Mouse (Mus musculus) adrenal gland, postnatal 4 days (tissue): ENCODE results near the gene Gprin1. TPM values are rescaled to one million over a fixed set of nuclear protein-coding genes. Genes with fewer than 3 reads are reported as not detected.

Experiments
- DNase-seq, 2 experiments: peaks; one replicate each; pipeline ENCODE4 v3.0.0; 2021 to 2022; ENCODE audit warnings: low spot score in 2 of 2, mixed read lengths in 2 of 2
- total RNA-seq, 2 experiments: library from RNA; stranded (reverse); gene quantifications; 2 replicates each; pipeline ENCODE4 v1.2.3; 2021

The Gprin1 gene
- total RNA-seq, 2 experiments from 2014 or later: 10.4 to 10.5 TPM

DNA sequence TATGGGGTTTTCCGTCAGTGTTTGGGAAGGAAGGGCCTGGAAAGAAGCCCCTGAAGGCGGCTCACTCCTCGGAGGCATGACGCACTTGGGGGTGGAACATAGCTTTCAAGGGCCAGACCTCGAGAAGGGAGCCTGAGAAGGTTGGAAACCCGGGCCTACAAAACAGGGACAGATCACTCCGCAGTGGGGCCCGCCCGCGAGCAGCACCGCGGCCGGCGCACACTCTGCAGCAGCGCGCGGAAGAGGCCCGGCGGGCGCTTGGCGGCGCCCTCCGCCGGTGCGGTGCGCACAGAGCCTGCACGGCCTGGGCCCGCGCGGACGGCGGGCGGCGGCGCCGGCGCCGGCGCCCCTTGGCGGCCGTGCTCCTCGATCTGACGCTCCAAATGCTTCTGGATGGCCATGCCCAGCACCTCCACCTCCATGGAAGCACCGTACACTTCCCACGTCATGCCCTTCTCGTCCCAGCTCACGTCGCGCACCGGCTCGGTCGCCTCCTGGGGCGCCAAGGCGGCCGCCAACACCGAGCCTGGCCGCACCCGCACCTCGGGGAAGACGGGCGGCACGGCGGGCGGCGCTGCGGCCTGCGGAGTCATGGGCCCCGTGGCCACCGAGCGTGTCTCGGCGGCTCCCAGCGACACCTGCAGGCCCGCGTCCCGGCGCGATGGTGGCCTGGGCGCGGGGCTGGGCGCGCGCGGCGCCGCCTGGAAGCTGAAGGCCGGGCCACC lies 12.0 kb downstream of the Gprin1 start:
- no peak for DNase-seq

DNA sequence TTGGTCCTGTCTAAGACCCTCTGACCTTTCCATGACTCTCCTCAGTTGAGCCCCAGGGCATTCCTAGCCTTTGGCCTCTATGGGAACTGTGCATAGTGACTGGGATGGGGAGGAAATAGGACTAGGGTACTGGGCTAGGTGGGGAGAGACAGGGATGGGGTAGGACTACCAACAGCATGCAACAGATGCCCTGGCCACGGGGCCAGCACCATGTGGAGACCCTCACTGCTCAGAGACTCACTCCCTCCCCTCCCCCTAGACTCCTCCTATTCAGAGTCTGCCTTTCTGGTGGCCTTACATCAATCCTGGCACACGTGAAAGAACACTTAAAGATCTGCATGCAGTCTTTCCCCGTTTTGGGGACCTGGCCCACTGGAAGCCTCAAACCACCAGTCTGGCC lies 12.7 kb downstream of the Gprin1 start:
- no peak for DNase-seq

DNA sequence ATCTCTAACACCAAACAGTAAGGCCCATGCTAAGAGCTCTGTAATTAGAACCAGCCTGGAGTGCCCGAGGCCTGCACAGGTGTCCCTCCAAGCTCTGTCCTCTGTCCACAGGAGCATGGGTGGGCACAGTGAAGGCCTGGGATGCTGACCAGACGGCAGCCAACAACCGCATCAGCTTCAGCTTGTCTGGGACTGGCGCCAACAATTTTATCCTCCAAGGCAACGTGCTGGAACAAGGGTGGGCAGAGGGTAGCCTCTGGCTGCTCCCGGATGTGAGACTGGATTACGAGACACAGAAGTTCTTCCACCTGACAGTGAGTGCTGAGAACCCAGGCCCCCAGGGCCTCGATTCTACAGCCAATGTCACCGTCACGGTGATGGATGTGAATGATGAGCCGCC lies 23.5 kb downstream of the Gprin1 start:
- no peak for DNase-seq

DNA sequence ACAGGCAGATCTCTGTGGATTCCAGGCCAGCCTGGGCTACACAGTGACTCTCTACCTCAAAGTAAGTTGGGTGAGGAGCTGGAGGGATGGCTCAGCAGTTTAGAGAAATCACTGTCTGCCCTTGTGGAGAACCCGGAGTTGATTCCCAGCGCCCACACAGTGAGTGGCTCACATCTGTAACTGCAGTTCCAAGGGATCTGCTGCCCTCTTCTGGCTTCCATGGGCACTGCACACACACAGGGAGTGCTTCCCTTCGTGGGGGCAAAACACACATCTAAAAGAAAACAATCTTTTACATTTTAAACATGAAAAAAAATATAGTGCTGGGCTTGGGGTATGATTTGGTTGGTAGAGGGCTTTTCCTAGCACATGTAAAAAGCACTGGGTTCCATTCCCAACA lies 26.5 kb downstream of the Gprin1 start:
- DNase-seq: no peak

DNA sequence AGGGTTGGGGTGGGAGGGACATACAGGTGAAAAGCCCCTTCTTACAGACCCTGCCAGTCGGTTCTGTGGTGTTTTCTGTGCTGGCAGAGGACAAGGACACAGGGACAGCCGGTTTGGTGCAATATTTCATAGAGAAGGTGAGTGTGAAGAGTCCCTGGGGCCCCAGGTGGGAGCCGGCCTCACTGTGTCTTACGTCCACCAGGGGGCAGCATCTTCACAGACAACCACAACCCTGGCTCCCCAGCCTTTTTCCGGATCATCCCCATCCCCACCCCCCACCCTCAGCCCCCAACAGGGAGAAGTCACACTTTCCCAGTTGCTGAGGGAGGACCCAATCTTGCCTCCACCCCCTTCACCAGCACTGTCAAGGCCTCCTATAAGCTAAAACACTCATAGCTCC lies 32.8 kb downstream of the Gprin1 start:
- DNase-seq: no peak

DNA sequence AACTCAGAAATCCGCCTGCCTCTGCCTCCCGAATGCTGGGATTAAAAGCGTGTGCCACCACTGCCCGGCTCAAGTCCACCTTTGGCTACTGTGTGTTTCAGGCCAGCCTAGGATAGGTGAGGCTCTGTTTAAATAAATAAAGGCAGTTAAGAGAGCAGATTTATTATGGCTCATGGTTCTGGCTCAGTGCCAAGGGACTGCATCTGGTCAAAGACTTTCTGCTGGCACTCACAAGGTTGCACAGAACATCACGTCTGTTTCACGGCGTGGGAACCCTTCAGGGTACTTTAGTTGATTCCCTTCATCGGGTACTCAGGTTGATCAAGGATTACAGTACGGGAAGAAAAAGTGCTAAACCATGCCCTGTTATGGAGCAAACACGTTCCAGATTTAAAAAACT lies 34.7 kb downstream of the Gprin1 start:
- no peak for DNase-seq

DNA sequence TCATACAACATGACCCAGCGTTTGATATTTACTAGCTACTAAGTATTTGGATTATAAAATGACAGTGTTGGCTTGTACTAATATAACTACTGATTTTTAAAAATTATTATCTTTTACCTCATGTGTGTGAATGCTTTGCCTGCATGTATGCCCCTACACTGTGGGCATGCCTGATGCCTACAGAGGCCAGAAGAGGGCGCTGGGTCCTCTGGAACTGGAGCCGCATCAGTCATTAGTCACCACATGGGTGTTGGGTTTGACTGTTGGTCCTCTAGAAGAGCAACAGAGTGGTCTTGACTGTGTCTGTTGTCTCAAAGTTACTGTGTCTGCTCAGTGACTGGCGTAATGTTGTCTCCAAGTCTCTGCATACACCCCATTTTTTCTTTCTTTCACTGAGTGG lies 35.3 kb downstream of the Gprin1 start:
- no peak for DNase-seq

DNA sequence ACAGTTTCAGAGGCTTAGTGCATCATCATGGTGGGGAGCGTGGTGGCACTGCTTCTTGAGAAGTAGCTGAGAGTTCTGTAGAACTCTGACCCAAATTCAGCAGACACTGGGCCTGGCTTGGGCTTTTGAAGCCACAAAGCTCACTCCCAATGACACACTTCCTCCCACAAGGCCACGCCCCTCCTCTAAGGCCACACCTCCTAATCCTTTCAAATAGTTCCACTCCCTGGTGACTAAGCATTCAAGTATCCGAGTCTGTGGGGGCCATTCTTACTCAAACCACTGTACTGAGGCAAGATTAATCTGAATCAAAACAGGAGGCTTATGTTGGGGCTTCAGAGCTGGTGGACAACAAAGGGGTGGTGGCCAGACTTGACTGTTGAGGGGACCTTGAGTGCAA lies 38.8 kb downstream of the Gprin1 start:
- DNase-seq: no peak

DNA sequence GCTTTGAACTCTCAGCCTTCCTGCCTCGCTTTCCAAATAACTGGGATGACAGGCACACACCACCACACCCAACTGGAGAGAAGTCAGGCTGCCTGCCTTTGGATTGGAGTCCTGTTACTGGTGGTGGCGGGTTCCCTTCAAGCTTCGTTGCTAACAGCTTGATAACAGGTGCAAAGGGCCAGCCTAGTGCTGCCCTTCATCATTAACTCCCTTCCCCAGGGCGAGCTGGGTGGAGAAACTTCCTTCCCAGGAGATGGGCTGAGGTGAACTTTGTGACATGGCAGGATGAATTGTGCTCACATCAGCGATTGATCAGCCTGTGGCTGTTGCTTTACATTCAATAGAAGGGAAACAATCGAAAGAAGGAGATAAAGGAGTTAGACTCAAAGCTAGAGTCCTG lies 44.8 kb downstream of the Gprin1 start:
- DNase-seq: no peak

DNA sequence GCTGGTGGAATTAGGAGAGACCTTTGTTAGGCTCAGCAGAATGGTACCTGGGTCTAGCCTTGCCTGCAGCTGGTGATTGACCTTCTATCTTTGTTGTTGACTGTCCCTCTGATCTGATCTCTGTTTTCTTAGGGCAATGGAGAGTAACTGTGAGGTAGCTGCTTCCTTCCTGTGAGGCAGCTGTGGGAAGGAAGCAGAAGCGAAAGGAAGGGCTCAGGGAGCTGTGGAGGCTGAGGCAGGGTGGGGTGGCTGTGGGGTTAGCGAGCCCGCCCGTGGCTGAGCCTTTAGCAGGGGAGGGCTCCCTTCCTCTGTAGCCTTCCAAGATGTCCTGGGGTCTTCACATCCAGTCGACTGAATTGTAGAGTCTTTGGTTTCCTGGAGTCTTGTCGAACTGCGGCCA lies 47.2 kb downstream of the Gprin1 start:
- no peak for DNase-seq

DNA sequence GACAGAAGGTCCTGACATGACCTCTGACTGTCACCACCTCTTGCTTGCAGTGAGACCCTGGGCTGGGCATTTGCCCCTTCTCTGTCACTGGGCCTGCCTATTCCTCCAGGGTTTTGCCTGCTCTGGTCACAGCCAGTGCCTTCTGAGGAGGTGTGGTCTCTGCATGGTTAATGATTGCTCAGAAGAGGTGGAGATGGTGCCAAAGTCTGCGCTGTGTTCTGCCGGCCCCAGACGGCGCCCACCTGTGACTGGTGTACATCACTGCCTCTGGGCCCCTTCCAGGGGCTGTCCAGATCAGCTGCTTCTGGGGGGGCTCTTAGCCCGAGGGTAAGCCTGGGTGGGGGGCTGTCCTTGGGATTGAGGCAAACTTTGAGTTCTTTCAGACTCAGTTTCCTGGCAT lies 48.4 kb downstream of the Gprin1 start, which contains the start of gene Cdhr2:
Gene Cdhr2 (plus strand): TSS at position 219 of the 400 bp plus-strand sequence.
- no peak for DNase-seq

DNA sequence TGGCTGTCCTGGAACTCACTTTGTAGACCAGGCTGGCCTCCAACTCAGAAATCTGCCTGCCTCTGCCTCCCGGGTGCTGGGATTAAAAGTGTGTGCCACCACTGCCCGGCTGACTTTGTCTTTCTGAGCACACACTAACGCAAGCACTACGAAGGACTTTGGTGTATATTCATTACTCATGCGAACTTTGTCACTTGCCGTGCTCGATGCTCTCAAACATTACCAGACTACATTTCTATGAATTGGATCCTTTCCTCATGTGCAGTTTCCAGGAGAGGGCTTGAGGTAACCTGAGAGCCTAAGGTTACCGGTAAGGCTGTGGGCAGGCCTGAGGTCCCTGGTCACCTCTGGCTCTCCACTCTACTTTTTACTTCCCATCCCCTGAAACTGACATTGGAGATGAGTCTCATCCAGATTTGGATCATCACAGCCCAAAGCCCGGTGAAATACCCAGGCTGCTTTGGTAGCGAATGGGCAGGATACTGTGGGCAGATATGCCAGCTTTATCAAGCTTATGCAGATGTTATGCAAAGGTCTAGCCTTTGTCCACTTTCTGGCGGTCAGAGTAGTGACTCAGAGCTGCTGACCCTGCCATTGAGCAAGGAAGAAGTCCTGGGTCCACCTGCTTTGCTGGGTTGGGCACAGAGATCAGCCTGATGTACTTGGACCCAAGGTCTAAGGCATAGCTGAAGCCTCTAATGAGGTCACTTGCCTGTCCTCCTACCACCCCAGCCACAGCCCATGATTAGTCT lies 54.0 kb downstream of the Gprin1 start:
- no peak for DNase-seq

DNA sequence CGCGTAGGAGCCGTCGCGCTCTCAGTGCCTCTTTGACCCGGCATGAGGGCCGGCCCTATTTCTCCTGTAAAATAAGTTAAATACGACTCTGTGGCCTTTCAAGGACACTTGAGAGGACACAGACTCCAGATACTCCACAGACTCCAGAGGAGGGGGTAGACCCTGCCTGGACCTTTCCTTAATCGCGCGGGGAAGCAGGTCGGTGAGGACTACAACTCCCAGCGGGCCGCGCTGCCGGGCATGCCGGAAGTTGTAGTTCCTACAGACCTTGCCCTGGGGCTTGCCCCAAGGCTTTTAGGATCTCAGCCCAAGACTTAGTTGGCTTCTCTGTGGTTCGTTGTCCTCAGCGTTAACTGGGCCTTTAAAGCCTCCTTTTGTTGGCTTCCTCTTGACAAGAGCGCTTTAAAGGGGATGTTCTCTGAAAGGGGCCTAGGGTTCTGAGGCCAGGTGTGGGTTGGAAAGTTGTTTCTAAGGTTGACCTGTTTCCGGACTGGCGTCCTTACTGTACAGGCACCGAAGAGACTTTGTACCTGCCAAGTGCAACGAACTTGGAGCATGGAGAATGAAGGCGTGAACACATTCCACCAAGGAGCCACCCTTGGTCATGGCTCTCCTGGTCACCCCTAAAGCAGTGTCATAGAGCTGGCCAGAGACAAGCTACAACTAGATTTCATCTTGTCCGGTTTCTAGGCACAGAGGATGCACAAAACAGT lies 55.2 kb downstream of the Gprin1 start:
- DNase-seq: peak in 1 of 2 experiments; percentile 82

DNA sequence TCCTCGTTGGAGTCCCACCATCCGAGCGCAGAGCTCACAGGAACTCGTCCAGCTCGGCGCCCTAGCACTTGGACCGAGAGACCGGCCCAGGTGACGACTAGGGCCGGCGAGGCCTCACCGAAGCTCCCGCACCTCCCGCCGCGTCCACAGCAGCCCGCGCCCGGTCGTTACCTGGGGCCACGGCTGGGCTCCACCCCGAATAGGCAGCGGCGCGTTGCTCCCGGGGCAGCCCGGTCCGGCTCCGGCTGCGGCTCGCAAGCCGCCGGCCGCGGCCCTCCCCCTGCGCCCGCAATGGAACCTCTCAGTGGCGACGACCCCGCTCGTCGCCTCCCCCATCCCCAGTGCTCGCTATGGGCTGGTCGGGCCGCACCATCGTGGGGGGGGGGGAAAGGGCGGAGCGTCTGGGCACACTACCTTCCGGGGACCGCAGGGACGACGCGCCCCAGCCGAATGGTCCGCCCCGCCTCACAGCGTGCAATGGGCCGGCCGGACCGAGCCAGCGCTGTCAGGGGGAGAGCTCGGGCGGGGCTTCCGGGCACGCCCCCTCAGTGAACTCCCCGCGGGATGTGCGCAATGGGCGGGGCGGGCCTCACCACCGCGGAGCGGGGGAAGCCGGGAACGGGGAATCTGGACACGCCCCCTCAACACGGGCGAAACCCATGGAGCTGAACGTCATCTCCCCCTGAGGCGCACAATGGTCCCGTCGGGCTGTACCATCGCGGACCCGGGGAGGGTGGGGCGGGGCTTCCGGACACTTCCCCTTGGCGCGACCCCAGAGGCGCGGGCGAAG lies 55.9 kb downstream of the Gprin1 start, which contains the start of gene Rnf44:
Gene Rnf44 (minus strand): TSS at position 350 of the 790 bp plus-strand sequence.
- peak; percentile 98 to 99 for DNase-seq

DNA sequence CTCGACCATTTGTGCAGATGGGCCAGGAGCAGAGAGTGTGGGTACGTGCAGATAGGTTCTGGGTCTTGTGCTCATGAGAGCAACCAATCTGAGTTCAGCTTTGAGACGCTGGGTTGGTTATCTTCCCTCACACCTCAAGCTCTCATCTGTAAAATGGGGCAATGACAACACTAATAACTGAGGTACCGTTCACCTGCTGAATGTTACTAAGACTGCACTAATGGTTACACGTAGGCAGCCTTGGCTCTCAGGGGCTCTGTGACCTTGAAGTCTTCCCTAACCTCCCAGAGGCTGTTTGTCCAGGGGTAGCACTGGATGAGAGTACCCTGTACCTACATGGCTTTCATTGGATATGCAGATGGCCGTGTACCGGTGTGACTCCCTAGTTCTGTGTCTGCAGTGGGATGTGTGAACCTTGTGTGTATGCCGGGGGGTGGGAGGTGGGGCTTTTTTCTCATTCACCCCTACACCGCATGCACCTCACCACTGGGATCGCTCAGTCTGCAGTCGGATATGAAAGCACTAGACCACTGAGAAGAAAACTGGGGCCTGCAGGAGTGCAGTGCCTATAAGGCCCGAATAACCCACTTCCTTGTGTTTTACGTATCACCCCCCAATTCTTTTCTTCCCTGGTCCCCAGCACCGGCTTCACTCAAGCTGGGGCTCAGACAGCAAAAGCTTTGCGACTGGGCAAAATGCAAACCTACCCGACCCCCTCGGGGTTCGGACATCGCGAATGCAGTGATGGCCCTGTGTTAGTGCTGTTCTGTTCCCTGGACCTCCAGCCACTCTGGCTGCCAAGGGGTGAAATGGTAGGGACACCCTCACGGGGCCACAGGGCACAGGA lies 56.7 kb downstream of the Gprin1 start:
- DNase-seq: no peak

DNA sequence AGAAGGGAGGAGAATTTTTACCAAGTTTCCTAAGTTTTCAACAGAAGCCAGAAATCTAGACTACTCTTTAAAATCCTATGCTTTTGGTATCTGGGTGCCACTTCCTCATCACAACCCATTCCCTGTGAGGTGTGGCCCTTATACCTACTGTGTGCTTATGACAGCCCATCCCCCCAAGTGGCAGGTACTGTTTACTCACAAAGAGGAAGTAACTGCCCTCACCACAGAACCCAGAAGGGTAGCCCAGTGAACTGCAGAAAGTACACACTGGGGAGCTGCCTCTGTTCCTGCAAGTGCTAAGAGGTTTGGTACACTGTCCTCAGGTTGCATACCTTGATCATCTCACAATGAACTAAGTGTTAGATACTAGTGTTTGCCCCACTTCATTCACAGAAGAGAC lies 57.9 kb downstream of the Gprin1 start:
- no peak for DNase-seq

DNA sequence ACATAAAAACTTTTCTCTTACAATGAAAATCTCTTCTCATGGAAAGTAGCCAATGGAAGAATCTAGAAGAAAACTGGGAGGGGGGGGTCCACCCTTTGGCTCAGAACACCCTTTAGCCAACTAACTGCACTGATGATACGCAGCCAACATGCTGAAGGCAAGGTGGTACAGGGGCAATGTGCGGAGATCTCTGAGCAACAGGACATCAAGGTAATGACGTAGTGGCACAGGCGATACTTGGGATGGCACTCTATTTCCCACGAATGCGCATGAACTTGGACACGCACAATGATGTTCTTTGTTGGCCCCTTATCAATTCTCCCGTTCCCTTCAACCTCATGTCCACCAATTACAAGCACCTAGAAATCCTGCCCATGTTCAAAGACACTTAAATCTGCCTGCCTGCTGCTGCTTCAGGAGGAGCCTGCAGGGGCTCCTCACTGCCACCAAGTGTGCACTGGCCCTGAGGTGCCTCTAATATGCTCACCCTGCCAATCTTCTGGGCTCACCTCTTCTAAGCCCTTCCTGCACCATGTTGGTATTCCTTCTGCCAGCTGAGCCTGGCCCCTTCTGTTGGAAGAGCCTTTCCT lies 59.4 kb downstream of the Gprin1 start:
- no peak for DNase-seq

DNA sequence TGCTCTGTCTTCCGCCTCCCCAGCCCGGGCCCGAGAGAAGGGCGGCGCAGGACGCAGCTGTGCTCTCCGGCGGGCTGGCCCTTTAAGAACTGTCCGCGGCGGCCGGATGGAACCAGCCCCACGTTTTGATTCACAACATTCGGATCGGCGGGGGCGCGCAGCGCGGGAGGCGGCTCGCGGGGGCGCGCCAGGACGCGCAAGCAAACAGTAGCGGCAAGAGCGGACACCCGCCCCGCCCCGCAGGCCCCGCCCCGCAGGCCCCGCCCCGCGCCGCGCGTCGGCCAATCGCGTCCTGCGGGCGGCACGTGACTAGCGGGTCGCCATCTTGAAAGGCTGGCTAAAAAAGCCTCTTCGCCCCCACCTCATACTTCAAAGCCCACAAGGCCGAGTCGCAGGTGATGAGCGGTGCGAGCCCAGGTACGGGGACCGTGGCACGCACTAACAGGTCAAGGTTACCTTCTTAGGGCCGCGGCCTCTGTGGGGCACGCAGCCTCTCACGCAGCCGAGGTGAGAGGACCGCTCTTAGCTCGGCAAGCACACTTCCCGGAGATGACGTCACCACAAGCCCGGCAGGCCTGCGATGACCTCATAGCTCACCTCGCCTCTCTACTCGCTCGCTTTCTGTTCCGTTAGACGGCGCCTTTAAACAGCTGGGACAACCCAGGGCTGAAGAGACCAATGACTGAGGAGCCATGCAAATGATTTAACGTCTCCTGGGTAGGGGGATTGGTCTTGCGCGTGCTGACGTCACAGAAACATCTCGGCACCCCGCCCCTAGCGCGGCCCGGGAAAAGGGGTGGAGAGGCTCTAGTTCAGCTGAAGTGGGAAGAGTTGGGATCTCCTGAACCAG lies 61.9 kb downstream of the Gprin1 start:
- DNase-seq: peak; percentile 95 to 97

DNA sequence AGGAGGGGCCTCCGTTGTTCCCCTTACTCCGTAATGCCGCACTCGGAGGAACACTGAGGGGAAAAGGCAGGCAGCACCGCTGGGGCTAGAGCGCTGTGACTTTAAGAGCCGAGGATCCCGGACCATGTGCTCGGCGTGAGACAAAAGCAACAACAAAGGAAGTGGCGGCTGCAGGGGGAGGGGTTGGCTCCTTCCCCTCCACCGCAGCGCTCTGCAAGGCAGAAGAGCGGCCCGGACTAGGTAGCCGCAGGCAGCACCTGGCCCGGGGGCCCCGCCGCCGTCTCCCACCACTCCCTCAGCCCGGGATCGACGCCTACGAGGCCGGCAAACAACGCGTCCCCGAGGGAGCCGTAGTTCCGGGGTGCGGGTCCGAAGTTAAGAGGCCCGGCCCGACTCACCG lies 62.6 kb downstream of the Gprin1 start:
- DNase-seq: peak; percentile 57 to 67
